21 mouse cellular contexts compared by ENCODE assay signal in genomic region chr10:61837286-61837685, GRCm38 (mm10). TPM values are rescaled to one million over a fixed set of nuclear protein-coding genes. Genes with fewer than 3 reads are reported as not detected.
A peak's percentile ranks its signal among the peaks of the same experiment; 100 is the strongest.
DNase-seq lines count a peak whose midpoint lies in the region; ATAC-seq lines count a peak whose summit lies in the region.
"Had no signal": no experiment of that assay in that cellular context is flagged by ENCODE, and none has a peak within 500 bp of the region (broad histone marks: within the 10 kb centered on the region; RNA-seq: fewer than 3 reads in every experiment).

No protein-coding gene starts in this region.

- no peak overlapping the region for H3K4me3 ChIP-seq in neural tube, embryonic 13.5 days
- H3K4me3 ChIP-seq: embryonic facial prominence, embryonic 10.5 days; embryonic facial prominence, embryonic 12.5 days; forebrain, embryonic 13.5 days; forebrain, embryonic 15.5 days had no signal

- H3K9ac ChIP-seq in neural tube, embryonic 13.5 days = 0 out of 2 replicates have a peak overlapping the region, but pooled peaks have one; percentile 38
- H3K9ac ChIP-seq: embryonic facial prominence, embryonic 12.5 days; forebrain, embryonic 13.5 days; forebrain, embryonic 15.5 days had no signal

- no peak for ATAC-seq in neural tube, embryonic 13.5 days (ENCODE audit: low read depth)
- no peak for ATAC-seq in granulocyte monocyte progenitor cell, adult 5-6 weeks (replicated peaks; ENCODE audit: poor library complexity, severe bottlenecking)
- ATAC-seq: forebrain, embryonic 13.5 days; forebrain, embryonic 15.5 days had no signal

- peaks cover 11% of the 10 kb centered on the region; the same call in 1 of the 2 replicates for H3K4me1 ChIP-seq in neural tube, embryonic 13.5 days (replicated peaks)

- no peak overlapping the region for H3K27ac ChIP-seq in neural tube, embryonic 13.5 days (replicated peaks)
- H3K27ac ChIP-seq: embryonic facial prominence, embryonic 10.5 days; embryonic facial prominence, embryonic 12.5 days; forebrain, embryonic 13.5 days; forebrain, embryonic 15.5 days had no signal

- H3K4me2 ChIP-seq in neural tube, embryonic 13.5 days = no peak overlapping the region
- H3K4me2 ChIP-seq: embryonic facial prominence, embryonic 12.5 days; forebrain, embryonic 13.5 days; forebrain, embryonic 15.5 days had no signal

- WGBS in neural tube, embryonic 13.5 days = 68% methylated on average over 8 of the region's 8 CpGs

- H3K36me3 ChIP-seq in neural tube, embryonic 13.5 days = no peaks in the 10 kb centered on the region
- H3K36me3 ChIP-seq: embryonic facial prominence, embryonic 10.5 days; embryonic facial prominence, embryonic 12.5 days; forebrain, embryonic 15.5 days had no signal

- peak; percentile 31 to 38 for DNase-seq in frontal cortex, postnatal 36 days (ENCODE audit: low spot score in 2 of 2)
- DNase-seq in frontal cortex, postnatal 10 days (ENCODE audit: low spot score in 2 of 2) = no peak
- no peak for DNase-seq in neural tube, embryonic 10.5 days (ENCODE audit: extremely low spot score, low spot score)
- peak; percentile 16 to 35 for DNase-seq in right cerebral cortex, adult 2 months (ENCODE audit: low spot score in 2 of 2)
- no peak for DNase-seq in right cerebral cortex, postnatal 36 days (ENCODE audit: low spot score in 2 of 2)
- DNase-seq in telencephalon, adult 2 months (ENCODE audit: low read depth, low spot score) = peak; percentile 27
- DNase-seq: adrenal gland, adult 2 months; adrenal gland, postnatal 10 days; adrenal gland, postnatal 25 days; cerebellum, adult 11-12 months; cerebellum, adult 2 months; cerebellum, adult 9-10 months; cerebellum, postnatal 10 days; cerebellum, postnatal 25 days had no signal

- no peaks in the 10 kb centered on the region for H3K27me3 ChIP-seq in neural tube, embryonic 13.5 days
- H3K27me3 ChIP-seq: embryonic facial prominence, embryonic 12.5 days; forebrain, embryonic 13.5 days; forebrain, embryonic 15.5 days had no signal

- H3K9me3 ChIP-seq in neural tube, embryonic 13.5 days = no peaks in the 10 kb centered on the region
- H3K9me3 ChIP-seq: embryonic facial prominence, embryonic 10.5 days; embryonic facial prominence, embryonic 12.5 days; forebrain, embryonic 13.5 days; forebrain, embryonic 15.5 days had no signal

RNA-seq across cellular contexts. Expression of gene H2afy2, which starts 53.3 kb away (rescaled TPM):
- polyA plus RNA-seq in neural tube, embryonic 13.5 days (2015; fragmentation: Nextera tagmentation; extraction: Ambion mirVana) = 306 and 328 TPM in 2 replicates
- 1.9 and 2.5 TPM in 2 replicates for total RNA-seq in granulocyte monocyte progenitor cell, adult 5-6 weeks (2014; fragmentation: Nextera tagmentation)
- 1.1 and 1.6 TPM in 2 replicates for total RNA-seq in granulocyte monocyte progenitor cell, adult 5-6 weeks (2017)
- total RNA-seq: MEL had no signal

Comparison
In these comparisons a context has a peak if more than half of its experiments do, and no peak if none do; other contexts are left out.
1. DNase-seq: peak in frontal cortex, postnatal 36 days (2 of 2), right cerebral cortex, adult 2 months (2 of 2) and telencephalon, adult 2 months (single experiment); none in frontal cortex, postnatal 10 days (0 of 2), neural tube, embryonic 10.5 days (single experiment) and right cerebral cortex, postnatal 36 days (0 of 2).